Mouse (Mus musculus): Measurements from ENCODE around the gene Adh7.

Adh7 gene

GRCm38 (mm10) chr3:138224363-138224954 lies 6.9 kb downstream of the Adh7 start:
- no peak for DNase-seq (ENCODE audit: low read depth)

- DNase-seq (ENCODE audit: low read depth) = no peak
These were observed 7.8 kb downstream of the Adh7 start for GRCm38 (mm10) chr3:138225331-138225730.

GRCm38 (mm10) chr3:138225853-138226252 lies 8.3 kb downstream of the Adh7 start:
- DNase-seq (ENCODE audit: low read depth) = no peak

- no peak for DNase-seq (ENCODE audit: low read depth)
These were observed 8.9 kb downstream of the Adh7 start for GRCm38 (mm10) chr3:138226476-138226875.

GRCm38 (mm10) chr3:138227082-138227481 lies 9.5 kb downstream of the Adh7 start:
- no peak for DNase-seq (ENCODE audit: low read depth)

- DNase-seq (ENCODE audit: low read depth) = no peak
These were observed 10.2 kb downstream of the Adh7 start for GRCm38 (mm10) chr3:138227782-138228181.

GRCm38 (mm10) chr3:138229448-138229847 lies 11.9 kb downstream of the Adh7 start:
- DNase-seq (ENCODE audit: low read depth) = no peak

- DNase-seq (ENCODE audit: low read depth) = no peak
These were observed 12.7 kb downstream of the Adh7 start for GRCm38 (mm10) chr3:138230266-138230665.

GRCm38 (mm10) chr3:138231531-138231930 lies 14.0 kb downstream of the Adh7 start:
- no peak for DNase-seq (ENCODE audit: low read depth)

- DNase-seq (ENCODE audit: low read depth) = no peak
These were observed 19.1 kb downstream of the Adh7 start for GRCm38 (mm10) chr3:138236546-138237163.

GRCm38 (mm10) chr3:138238046-138238445 lies 20.5 kb downstream of the Adh7 start:
- peak; percentile 14 for DNase-seq (ENCODE audit: low read depth)

- DNase-seq (ENCODE audit: low read depth) = no peak
These were observed 21.9 kb downstream of the Adh7 start for GRCm38 (mm10) chr3:138239461-138239860.

- DNase-seq (ENCODE audit: low read depth) = peak; percentile 65
These were observed 22.9 kb downstream of the Adh7 start for GRCm38 (mm10) chr3:138240411-138240810.

GRCm38 (mm10) chr3:138240942-138241341 lies 23.4 kb downstream of the Adh7 start:
- peak; percentile 20 for DNase-seq (ENCODE audit: low read depth)

- DNase-seq (ENCODE audit: low read depth) = no peak
These were observed 23.8 kb downstream of the Adh7 start for GRCm38 (mm10) chr3:138241371-138241770.

- DNase-seq (ENCODE audit: low read depth) = no peak
These were observed 24.6 kb downstream of the Adh7 start for GRCm38 (mm10) chr3:138242021-138242726.

GRCm38 (mm10) chr3:138242933-138243332 lies 25.4 kb downstream of the Adh7 start:
- no peak for DNase-seq (ENCODE audit: low read depth)

GRCm38 (mm10) chr3:138244338-138244874 lies 26.8 kb downstream of the Adh7 start:
- no peak for DNase-seq (ENCODE audit: low read depth)

- DNase-seq (ENCODE audit: low read depth) = no peak
These were observed 29.0 kb downstream of the Adh7 start for GRCm38 (mm10) chr3:138246511-138247020.

- DNase-seq (ENCODE audit: low read depth) = no peak
These were observed 29.7 kb downstream of the Adh7 start for GRCm38 (mm10) chr3:138247241-138247640.

- no peak for DNase-seq (ENCODE audit: low read depth)
These were observed 30.5 kb downstream of the Adh7 start for GRCm38 (mm10) chr3:138248011-138248410.

- no peak for DNase-seq (ENCODE audit: low read depth)
These were observed 31.2 kb downstream of the Adh7 start for GRCm38 (mm10) chr3:138248746-138249145.

- DNase-seq (ENCODE audit: low read depth) = no peak
These were observed 33.6 kb downstream of the Adh7 start for GRCm38 (mm10) chr3:138251156-138251555.
